Mouse (Mus musculus): Measurements from ENCODE around the gene Syt1. TPM values are rescaled to one million over a fixed set of nuclear protein-coding genes. Genes with fewer than 3 reads are reported as not detected.

Gene Syt1
- polyA plus RNA-seq, 1 experiment from 2014 or later, result 0.96 TPM

GRCm38 (mm10) chr10:108490231-108490630 is 520.6 kb downstream of the Syt1 start:
- Histone ChIP-seq H3K4me3 (no peak overlapping the region), H3K27ac (no peak overlapping the region), H3K4me1 (no peaks in the 10 kb centered on the region), H3K9me3 (no peaks in the 10 kb centered on the region), H3K4me2 (no peak overlapping the region), H3K36me3 (no peaks in the 10 kb centered on the region), H3K27me3 (no peaks in the 10 kb centered on the region), H3K9ac (no peak overlapping the region)
- no peak for ATAC-seq (ENCODE audit: borderline replicate concordance, extremely low read depth, low FRiP score, low TSS enrichment)
- WGBS, result 31% methylated on average over 7 of the region's 7 CpGs

GRCm38 (mm10) chr10:108483991-108484390 is 526.8 kb downstream of the Syt1 start:
- Histone ChIP-seq H3K4me1 (no peaks in the 10 kb centered on the region), H3K27ac (no peak overlapping the region), H3K36me3 (no peaks in the 10 kb centered on the region), H3K4me3 (no peak overlapping the region), H3K27me3 (no peaks in the 10 kb centered on the region), H3K4me2 (no peak overlapping the region), H3K9me3 (no peaks in the 10 kb centered on the region), H3K9ac (no peak overlapping the region)
- 75% methylated on average over 10 of the region's 10 CpGs for WGBS
- ATAC-seq (ENCODE audit: borderline replicate concordance, extremely low read depth, low FRiP score, low TSS enrichment), result no peak

- 82% methylated on average over 11 of the region's 11 CpGs for WGBS
- no peaks in the 10 kb centered on the region for H3K9me3 ChIP-seq
- H3K4me2 ChIP-seq, result no peak overlapping the region
- H3K27me3 ChIP-seq, result no peaks in the 10 kb centered on the region
- no peaks in the 10 kb centered on the region for H3K36me3 ChIP-seq
- no peak overlapping the region for H3K4me3 ChIP-seq
- ATAC-seq (ENCODE audit: borderline replicate concordance, extremely low read depth, low FRiP score, low TSS enrichment), result no peak
- H3K27ac ChIP-seq, result no peak overlapping the region
- no peak overlapping the region for H3K9ac ChIP-seq
- H3K4me1 ChIP-seq, result no peaks in the 10 kb centered on the region
Observed at GRCm38 (mm10) chr10:108480146-108480850, 530.5 kb downstream of the Syt1 start.

GRCm38 (mm10) chr10:108470319-108470955 is 540.3 kb downstream of the Syt1 start:
- peaks cover 14% of the 10 kb centered on the region; the same call in 1 of the 2 replicates for H3K4me1 ChIP-seq
- no peak overlapping the region for H3K4me3 ChIP-seq
- H3K27me3 ChIP-seq, result no peaks in the 10 kb centered on the region
- no peaks in the 10 kb centered on the region for H3K36me3 ChIP-seq
- no peak overlapping the region for H3K4me2 ChIP-seq
- no peaks in the 10 kb centered on the region for H3K9me3 ChIP-seq
- H3K9ac ChIP-seq, result no peak overlapping the region
- no peak overlapping the region for H3K27ac ChIP-seq
- ATAC-seq (ENCODE audit: borderline replicate concordance, extremely low read depth, low FRiP score, low TSS enrichment), result no peak
- whole genome bisulfite sequencing, result 33% methylated on average over 6 of the region's 6 CpGs

- 13% methylated on average over 8 of the region's 8 CpGs for WGBS
Observed at GRCm38 (mm10) chr10:108466539-108466938, 544.2 kb downstream of the Syt1 start.

GRCm38 (mm10) chr10:108461862-108462261 is 548.9 kb downstream of the Syt1 start:
- 88% methylated on average over 2 of the region's 2 CpGs for WGBS
- H3K4me3 ChIP-seq, result no peak overlapping the region

More at GRCm38 (mm10) chr10:108466539-108466938, 544.2 kb downstream of the Syt1 start:
- H3K4me1 ChIP-seq, result peaks cover 14% of the 10 kb centered on the region; the same call in 1 of the 2 replicates
- no peaks in the 10 kb centered on the region for H3K36me3 ChIP-seq
- 0 out of 2 replicates have a peak overlapping the region, but pooled peaks have one; percentile 16 for H3K4me2 ChIP-seq
- H3K4me3 ChIP-seq, result no peak overlapping the region
- H3K27me3 ChIP-seq, result no peaks in the 10 kb centered on the region
- H3K9ac ChIP-seq, result no peak overlapping the region
- no peak for ATAC-seq (ENCODE audit: borderline replicate concordance, extremely low read depth, low FRiP score, low TSS enrichment)
- peak overlapping the region; percentile 37 for H3K27ac ChIP-seq
- H3K9me3 ChIP-seq, result no peaks in the 10 kb centered on the region

GRCm38 (mm10) chr10:108457054-108457453 is 553.7 kb downstream of the Syt1 start:
- Histone ChIP-seq H3K27ac (no peak overlapping the region), H3K27me3 (no peaks in the 10 kb centered on the region), H3K4me3 (no peak overlapping the region), H3K36me3 (no peaks in the 10 kb centered on the region), H3K9me3 (no peaks in the 10 kb centered on the region), H3K4me1 (peaks cover 8% of the 10 kb centered on the region; the same call in 1 of the 2 replicates), H3K4me2 (no peak overlapping the region), H3K9ac (no peak overlapping the region)
- 97% methylated on average over 2 of the region's 2 CpGs for WGBS
- no peak for ATAC-seq (ENCODE audit: borderline replicate concordance, extremely low read depth, low FRiP score, low TSS enrichment)

More at GRCm38 (mm10) chr10:108461862-108462261, 548.9 kb downstream of the Syt1 start:
- ATAC-seq (ENCODE audit: borderline replicate concordance, extremely low read depth, low FRiP score, low TSS enrichment), result no peak
- peaks cover 7% of the 10 kb centered on the region; the same call in 1 of the 2 replicates for H3K4me1 ChIP-seq
- H3K36me3 ChIP-seq, result no peaks in the 10 kb centered on the region
- H3K27me3 ChIP-seq, result no peaks in the 10 kb centered on the region
- H3K27ac ChIP-seq, result no peak overlapping the region
- no peak overlapping the region for H3K4me2 ChIP-seq
- no peaks in the 10 kb centered on the region for H3K9me3 ChIP-seq
- no peak overlapping the region for H3K9ac ChIP-seq

GRCm38 (mm10) chr10:108455883-108456282 is 554.9 kb downstream of the Syt1 start:
- Histone ChIP-seq H3K4me1 (peaks cover 8% of the 10 kb centered on the region; the same call in 1 of the 2 replicates), H3K9me3 (no peaks in the 10 kb centered on the region), H3K27ac (no peak overlapping the region), H3K36me3 (no peaks in the 10 kb centered on the region), H3K4me3 (no peak overlapping the region), H3K27me3 (no peaks in the 10 kb centered on the region), H3K9ac (no peak overlapping the region), H3K4me2 (no peak overlapping the region)
- ATAC-seq (ENCODE audit: borderline replicate concordance, extremely low read depth, low FRiP score, low TSS enrichment), result no peak
- 64% methylated on average over 2 of the region's 2 CpGs for WGBS

GRCm38 (mm10) chr10:108455204-108455603 is 555.6 kb downstream of the Syt1 start:
- Histone ChIP-seq H3K9me3 (no peaks in the 10 kb centered on the region), H3K4me3 (no peak overlapping the region), H3K4me2 (no peak overlapping the region), H3K27ac (no peak overlapping the region), H3K27me3 (no peaks in the 10 kb centered on the region), H3K4me1 (peaks cover 8% of the 10 kb centered on the region; the same call in 1 of the 2 replicates), H3K9ac (no peak overlapping the region), H3K36me3 (no peaks in the 10 kb centered on the region)
- ATAC-seq (ENCODE audit: borderline replicate concordance, extremely low read depth, low FRiP score, low TSS enrichment), result no peak
- WGBS, result 57% methylated on average over 10 of the region's 10 CpGs

GRCm38 (mm10) chr10:108454691-108455117 is 556.1 kb downstream of the Syt1 start:
- Histone ChIP-seq H3K4me1 (peaks cover 8% of the 10 kb centered on the region; the same call in 1 of the 2 replicates), H3K4me3 (no peak overlapping the region), H3K9ac (no peak overlapping the region), H3K27me3 (no peaks in the 10 kb centered on the region), H3K27ac (peak overlapping the region; percentile 22; the same call in 1 of the 2 replicates), H3K4me2 (no peak overlapping the region), H3K9me3 (no peaks in the 10 kb centered on the region), H3K36me3 (no peaks in the 10 kb centered on the region)
- no peak for ATAC-seq (ENCODE audit: borderline replicate concordance, extremely low read depth, low FRiP score, low TSS enrichment)
- 40% methylated on average over 11 of the region's 11 CpGs for WGBS

- no peaks in the 10 kb centered on the region for H3K27me3 ChIP-seq
- H3K9me3 ChIP-seq, result no peaks in the 10 kb centered on the region
- no peak overlapping the region for H3K4me3 ChIP-seq
- ATAC-seq (ENCODE audit: borderline replicate concordance, extremely low read depth, low FRiP score, low TSS enrichment), result no peak; the same call in 1 of the 2 replicates
- no peak overlapping the region for H3K9ac ChIP-seq
- 23% methylated on average over 2 of the region's 2 CpGs for WGBS
- no peaks in the 10 kb centered on the region for H3K36me3 ChIP-seq
- H3K4me2 ChIP-seq, result no peak overlapping the region
- H3K27ac ChIP-seq, result no peak overlapping the region
- peaks cover 10% of the 10 kb centered on the region; the same call in 1 of the 2 replicates for H3K4me1 ChIP-seq
Observed at GRCm38 (mm10) chr10:108453561-108453960, 557.2 kb downstream of the Syt1 start.

- H3K4me3 ChIP-seq, result no peak overlapping the region
Observed at GRCm38 (mm10) chr10:108452421-108452820, 558.4 kb downstream of the Syt1 start.

More at GRCm38 (mm10) chr10:108452421-108452820, 558.4 kb downstream of the Syt1 start:
- H3K27me3 ChIP-seq, result no peaks in the 10 kb centered on the region
- peaks cover 21% of the 10 kb centered on the region for H3K4me1 ChIP-seq
- no peaks in the 10 kb centered on the region for H3K9me3 ChIP-seq
- no peak for ATAC-seq (ENCODE audit: borderline replicate concordance, extremely low read depth, low FRiP score, low TSS enrichment)
- no peak overlapping the region for H3K4me2 ChIP-seq
- no peak overlapping the region for H3K9ac ChIP-seq
- WGBS, result 95% methylated on average over 9 of the region's 9 CpGs
- H3K36me3 ChIP-seq, result no peaks in the 10 kb centered on the region
- no peak overlapping the region for H3K27ac ChIP-seq

All from lung, embryonic 15.5 days (tissue).